Mouse (Mus musculus) thymus, postnatal 10 days (tissue): ENCODE results near the gene Galntl6.

Source experiments
- DNase-seq, 2 experiments: peaks; one replicate each; pipeline ENCODE4 v3.0.0; 2021; ENCODE audit warnings: low spot score in 2 of 2

The Galntl6 gene

DNA sequence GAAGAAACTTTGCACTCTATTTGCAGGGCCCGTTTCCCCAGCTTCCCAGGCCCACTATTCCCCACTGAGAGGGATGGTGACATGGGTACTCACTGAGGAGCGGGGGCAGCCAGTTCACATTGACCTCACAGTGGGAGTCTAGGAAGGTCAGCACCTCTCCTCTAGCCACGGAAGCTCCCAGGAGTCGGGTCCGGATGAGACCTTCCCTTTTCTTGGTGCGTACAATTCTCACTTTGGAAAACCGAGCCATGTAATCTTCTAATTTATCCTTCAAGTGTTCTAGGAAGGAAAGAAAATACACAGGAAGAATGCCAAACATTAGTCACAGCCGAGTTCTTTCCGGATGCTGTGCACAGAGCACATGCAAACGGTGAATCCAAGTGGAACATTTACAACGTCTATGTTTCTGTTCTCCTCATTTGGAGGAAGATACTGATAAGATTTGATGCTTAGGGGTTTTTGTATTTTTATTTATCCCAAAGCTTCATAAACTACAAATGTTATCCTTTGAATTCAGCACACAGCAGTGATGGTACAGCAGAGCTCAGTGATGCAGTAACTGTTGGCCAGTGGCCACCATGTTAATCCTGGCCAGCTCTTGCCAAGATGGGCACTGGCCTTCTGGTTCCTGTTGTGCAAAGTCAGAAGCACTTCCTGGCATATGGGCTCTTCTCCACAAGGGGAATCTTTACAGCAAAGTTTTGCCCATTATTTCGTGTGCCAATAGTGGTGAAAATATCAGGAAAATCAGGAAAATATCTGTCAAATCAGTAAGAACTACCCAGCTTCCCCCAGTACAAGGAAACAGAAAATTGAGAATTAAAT lies 949.9 kb downstream of the Galntl6 start:
- no peak for DNase-seq

DNA sequence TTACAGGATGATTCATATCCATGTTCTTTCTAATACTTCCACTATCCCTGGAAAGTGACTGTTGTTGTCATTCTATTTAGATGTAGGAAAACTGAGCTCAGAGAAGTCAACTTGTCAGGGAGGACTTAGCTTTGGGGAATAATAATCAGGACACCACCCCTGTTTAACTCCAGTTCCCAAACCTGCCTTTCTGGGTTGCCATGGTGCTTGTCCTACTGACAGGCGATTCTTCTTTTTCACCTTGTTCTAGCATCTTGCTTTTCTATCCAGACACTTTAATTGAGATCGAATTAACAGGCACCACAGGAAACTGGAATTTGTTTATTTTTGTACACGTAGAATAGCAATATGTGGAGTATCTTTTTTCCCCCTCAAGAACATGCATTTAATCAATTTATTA lies 953.3 kb downstream of the Galntl6 start:
- DNase-seq: no peak

DNA sequence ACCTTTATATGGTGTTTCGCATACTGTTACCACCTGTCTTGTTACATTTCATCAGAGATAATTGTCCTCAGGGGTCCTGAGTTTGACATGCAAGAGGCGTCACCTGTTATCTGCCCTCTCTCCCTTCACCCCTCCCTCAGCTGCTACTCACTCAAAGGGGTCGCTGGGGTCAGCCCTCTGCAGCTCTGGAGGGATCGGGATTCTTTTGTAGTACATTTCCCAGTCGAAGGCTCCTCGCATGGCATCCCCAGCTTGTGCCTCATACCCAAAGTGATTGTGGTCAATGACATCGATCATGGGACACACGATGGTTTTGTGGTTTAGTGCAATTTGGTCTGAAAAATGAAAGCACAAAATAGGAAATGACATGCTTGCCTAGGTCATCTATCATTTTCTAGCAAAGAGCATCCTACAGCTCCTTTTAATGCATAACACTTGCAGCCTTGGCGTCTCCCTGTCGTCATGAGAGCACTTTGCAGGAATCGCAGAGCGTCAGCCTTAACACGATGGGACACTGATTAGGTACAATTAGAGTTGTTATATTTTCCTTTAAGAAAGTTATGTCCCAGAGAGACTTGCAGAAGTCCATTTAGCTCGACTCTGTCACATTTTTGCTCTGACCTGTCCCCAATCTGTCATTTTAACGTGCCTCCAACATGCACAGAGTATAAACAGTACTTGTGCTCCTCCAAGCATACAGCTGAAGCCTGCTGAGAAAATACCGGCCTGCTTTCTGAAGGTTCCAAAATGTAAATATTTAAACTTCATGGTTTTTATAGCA lies 954.1 kb downstream of the Galntl6 start:
- no peak for DNase-seq

DNA sequence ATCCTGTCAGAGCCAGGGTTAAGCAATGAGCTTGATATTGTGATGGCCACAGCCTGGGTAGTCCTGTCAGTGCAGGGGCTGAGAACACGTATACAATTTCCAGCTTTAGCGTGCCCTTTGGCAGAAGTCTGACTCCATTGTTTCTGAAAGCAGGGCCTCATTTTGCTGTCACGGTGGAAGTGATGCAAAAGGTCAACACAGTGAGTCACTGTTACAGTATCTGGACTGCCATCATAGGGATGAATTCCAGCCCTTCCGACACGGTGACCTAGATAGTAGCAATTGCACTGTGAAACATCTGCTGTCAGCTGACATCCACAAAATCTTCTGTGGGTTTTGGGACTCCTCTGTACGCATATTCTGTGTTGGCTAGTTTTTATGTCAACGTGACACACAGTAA lies 956.9 kb downstream of the Galntl6 start:
- DNase-seq: no peak

DNA sequence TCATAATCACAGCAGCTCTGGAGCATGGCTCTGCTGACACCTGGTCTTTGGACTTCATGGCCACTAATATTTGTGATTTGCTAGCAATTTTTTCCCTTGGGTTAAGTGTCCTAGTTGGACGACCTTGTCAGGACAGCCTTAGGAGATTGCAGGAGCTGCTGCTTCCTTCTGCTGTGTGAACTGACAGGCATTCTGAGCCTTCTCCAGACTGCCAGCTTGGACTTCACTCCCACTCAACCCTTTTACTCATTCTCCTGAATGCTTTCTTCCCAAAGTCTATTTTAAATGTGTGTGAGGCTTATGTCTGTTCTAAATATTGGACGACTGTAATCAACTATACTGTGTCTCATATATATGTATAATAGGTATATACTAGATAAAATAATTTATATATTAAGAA lies 971.3 kb downstream of the Galntl6 start:
- DNase-seq: no peak

DNA sequence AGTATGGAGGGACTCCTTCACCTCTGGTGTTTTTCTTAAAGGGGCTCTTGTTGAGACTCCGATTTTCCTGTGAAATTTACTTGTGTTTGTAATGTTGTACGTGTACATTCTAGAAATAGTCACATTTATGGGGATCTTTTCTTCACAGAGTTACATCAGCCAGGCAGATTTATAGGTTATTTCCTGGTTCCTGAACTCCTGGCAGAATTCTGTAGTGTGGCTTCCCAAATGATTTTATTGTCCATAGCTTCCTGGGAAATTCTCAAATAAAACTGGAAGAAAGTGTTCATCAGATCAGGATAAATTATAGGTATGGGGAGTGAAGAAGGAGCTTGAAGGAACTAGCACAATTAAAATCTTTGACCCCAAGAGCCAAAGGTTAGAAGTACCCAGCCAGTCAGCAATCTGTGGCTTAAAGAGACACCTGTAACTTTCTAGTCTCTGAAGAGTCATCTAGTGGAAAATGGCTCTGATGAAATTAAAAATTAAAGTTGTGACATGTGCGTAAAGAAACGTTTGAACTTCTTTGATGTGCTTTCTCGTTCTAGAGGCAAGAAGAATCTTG lies 972.5 kb downstream of the Galntl6 start:
- no peak for DNase-seq

DNA sequence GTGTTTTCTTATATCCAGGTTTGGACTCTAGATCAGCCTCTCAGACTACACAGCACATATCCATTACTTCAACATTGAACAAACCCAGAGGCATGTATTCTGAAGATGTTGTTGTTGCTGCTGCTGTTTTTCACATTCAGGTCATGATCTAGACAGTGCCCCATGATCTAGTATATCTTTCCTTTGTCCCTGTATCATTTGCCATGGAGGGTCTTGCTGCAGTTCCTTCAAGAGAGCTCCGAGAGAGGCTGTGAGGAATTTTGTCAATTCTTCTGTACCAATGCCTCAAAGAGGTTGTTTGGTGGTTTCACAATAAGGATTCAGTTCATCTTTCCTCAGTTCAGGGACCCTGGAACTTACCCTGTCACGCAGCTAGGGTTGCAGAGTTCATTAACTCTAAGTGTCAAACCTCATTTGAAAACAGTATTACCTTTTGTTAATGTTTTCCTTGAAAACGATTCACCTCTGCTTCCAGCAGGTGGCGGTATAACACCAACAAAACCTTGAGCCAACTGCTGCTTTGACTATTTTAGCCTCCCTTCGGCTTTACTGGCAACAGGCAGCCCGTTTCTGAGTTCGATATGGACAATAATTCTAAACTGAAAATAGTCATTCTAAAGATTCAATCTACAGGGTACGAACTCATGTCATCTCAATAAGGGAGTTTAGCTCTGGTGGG lies 973.1 kb downstream of the Galntl6 start:
- peak in 1 of 2 experiments; percentile 18 for DNase-seq

DNA sequence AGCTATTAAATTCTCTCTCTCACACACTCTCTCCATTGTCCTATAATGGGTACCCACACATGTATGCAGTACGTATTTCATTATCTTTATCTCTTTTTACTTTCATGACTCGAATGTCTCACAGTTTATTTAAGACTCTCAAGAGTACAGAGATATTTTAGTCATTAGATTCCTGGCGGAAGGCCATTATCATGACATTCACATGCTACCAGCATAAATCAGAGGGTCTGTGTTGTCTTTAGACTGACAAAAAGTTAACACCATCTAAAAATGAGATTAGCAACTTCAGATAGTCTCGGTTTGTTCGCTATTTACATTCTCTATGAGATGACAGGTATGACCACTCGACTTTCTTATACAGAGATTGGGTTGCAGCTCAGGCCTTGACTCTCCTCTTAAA lies 985.4 kb downstream of the Galntl6 start:
- no peak for DNase-seq

DNA sequence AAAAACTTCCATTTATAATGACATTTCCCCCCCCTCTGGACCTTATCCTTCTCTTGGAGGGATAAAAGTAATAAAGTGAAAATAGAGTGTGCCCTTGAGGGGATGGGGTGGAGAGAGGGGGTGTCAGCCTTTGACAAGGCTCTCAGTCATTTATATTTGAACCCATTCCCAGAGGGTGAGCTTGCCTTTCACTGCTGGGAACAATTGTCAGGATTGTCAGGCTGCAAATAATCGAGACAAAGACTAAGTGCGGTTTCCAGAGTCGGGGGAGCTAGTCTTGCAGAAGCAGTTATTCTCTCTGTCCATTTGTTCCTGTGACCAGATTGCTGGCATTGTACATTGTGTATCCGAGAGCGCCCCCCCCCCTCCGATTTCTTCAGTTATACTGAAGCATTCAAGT lies 988.9 kb downstream of the Galntl6 start:
- DNase-seq: no peak

DNA sequence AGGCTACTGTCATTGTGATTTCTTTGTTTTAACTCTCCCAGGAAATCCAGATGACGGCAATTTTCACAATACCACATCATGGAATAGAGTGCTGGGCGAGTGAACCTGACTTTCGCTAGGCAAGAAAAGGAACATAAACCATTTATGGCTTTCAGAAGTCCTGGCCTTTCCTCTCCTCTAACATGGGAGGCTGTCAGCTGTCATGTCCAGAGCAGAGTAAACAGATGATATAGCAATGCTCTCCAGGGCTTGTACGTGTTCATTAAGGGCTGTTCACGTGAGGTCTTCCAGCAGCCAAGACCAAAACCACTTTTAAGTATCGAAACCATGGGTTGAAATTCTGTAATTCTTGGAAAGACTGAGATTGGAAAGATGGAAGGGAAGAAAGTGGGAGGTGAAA lies 989.3 kb downstream of the Galntl6 start:
- DNase-seq: no peak

DNA sequence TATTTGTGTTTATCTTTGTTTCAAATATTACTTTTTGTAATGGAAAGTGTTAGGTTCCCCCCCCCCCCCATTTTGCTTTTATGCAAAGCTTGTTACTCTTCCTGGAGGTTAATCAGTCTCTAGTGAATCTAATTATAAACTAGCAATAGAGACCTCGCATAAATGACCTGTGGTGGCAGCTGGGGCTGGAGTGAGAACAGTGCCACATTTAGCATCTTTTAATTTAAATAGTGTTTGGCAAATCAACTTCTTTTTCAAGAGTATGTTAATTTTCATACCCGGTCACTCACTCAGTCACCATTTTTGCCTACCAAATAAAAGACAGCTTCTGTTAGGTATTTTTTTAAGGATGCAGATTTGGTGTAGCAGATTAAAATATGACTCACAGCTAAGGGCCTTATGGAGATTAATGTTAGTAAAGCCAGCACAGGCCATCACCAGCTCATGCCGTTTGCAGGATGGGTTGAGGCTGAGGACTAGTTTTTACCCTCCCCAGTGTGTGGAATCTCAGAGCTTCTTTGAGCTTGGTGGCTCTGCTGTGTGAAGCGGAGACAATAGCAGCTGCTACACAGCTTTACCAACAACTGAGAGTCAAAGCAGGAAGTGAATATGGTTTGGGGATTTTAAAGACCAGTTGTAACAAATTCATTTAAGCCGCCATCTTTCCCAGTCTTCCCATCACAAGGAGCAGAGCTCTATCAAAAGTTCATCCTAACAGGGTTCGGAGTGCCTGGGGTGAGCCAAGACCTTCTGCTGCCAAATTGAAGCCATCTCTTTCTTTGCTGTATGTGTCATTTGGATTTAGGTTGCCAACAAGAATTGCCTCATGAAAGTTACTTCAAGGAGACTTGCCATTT lies 990.0 kb downstream of the Galntl6 start:
- no peak for DNase-seq

DNA sequence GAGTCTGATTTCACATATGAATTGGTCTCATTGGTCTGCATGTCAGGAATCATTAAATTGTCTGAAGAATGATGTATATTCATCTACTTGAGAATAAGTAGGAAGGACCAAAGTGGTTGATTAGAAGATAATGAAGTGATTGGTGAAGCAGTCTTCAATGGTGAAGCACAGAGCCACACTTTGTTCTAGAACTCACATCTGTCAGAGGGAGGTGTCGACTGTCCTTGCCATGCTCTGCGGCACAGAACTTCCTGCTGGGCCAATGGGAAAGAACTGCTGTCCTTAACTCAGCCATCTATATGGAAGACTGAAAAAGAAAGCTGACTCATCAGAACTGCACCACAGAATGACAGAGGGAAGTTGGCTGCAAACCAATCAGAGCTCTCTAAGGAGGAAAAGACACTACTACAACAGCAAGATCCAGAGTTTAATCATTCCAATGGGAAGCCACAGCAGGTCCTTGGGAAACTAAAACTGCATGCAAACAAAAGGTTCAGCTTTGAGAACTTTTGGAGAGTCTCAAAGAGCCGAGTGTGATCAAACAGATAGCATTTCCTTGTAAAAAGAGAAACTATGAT lies 992.0 kb downstream of the Galntl6 start:
- no peak for DNase-seq

DNA sequence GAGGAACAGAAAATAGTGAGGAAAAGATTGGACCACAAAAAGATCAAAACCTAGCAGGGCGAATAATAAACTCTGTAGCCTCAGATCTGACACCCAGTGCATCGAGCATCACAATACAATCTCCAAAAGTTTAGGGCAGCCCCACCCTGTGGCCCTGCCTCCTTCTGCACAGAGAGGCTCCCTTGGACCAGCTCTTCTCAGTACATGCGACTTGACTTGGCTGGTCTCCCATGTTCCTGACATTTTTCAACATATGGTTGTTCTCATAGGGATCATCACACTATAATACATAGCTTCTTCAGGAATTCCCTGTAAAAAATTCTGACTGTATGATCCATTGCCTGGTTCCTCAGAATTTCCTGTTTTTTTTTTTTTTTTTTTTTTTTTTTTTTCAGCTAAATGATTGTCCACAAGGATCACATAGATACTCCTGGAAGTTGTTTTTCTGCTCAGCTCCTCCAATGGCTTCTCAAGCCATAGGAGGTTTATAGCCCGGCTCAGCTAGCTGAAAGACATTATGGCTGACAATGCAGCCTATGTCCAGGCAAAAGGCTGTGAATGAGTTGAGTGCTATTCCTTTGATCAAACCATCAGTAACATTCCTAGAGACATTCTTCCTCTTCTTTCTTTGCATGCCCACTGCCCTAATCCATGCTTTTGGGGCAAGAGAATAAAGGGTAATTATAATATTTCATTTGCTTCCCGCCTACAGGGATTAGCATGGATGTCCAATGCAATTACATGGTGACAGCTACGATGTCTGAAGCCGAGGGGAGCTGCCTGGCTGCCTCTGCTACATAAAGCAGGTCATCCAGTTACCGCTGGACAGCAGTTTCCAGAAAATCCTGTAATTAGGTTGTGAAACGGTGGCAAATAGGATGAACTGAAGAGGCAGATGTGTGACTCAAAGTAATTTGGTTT lies 993.5 kb downstream of the Galntl6 start:
- no peak for DNase-seq

DNA sequence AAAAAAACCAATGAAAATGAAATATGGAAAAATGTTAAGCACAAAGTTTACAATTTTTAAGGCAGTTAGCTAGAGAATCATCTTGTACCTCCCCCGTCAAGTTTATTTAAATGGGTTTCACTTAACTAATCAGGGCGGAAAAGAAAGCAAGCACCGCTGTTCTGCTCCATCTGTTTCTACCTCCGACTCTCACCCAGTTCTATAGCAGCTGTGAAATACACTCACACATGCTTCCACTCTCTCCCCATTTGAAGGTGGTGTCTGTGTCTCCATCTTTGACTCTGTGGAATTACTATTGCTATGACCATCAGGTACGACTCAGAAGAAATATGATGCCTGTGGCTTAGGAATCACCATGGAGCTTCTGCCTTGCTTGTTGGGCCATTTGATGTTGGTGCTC lies 1019.1 kb downstream of the Galntl6 start:
- DNase-seq: no peak

DNA sequence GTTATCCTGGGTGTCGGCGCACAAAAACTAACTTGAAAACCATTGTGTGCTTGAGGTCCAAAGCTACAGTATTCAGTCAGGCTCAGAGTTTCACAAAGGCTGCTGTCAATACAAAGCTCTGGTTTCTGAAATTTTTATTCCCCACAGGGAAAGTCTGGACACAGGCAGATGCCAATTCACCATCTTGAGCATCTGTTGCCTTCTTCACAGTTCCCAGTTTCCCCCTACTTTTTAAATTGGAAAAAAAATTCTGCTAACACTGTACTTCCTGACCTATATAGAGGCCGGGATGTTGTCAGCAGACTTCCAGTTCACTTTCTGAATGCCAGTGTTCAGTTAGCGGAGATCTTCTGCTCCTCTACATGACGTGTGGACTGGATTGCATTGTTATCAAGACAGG lies 1020.3 kb downstream of the Galntl6 start:
- no peak for DNase-seq

DNA sequence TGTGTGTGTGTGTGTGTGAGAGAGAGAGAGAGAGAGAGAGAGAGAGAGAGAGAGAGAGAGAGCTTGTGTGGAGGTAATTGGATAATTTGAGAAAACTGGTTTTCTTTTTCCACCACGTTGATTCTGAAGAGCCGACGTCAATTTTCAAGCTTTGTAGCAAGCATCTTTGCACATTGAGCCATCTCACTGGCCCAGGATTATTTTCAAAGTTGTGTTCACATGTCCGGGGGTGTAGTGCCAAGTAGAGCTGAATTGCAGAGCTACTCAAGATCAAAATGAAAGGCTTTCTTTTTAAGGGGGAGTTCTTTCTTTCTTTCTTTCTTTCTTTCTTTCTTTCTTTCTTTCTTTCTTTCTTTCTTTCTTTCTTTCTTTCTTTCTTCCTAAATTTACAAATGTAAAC lies 1022.3 kb downstream of the Galntl6 start:
- DNase-seq: no peak

DNA sequence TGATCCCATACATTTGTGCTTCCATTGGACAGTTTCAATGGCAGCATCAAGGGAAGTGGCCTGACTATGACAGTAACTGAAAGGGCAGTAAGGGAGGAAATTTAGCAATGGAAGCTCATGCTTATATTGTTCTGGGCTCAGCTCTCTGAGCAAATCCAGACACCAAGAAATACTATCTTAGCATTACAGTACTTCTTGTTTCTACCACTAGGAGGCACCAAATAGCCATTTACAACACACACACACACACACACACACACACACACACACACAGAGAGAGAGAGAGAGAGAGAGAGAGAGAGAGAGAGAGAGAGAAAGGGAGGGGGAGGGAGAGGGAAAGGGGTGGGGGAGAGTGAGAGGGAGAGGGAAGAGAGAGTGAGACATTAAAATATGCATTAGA lies 1023.6 kb downstream of the Galntl6 start:
- DNase-seq: no peak

DNA sequence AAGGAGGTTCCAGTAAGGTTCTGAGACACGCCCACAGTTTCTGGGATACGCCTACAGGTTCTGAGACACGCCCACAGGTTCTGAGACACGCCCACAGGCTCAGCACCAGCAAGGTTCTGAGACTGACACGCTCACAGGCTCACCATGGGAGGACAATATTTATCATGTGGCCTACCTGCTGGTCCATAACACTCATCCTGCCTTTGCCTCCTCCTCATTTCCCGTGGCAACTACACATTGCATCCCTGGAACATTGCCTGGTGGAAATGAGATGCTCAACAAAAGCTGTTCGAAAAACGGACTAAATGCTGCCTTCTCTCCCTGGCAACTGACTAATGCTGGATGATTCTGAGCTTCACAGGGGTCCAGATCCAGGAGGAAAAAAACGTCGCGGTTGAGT lies 1033.0 kb downstream of the Galntl6 start:
- DNase-seq: no peak

DNA sequence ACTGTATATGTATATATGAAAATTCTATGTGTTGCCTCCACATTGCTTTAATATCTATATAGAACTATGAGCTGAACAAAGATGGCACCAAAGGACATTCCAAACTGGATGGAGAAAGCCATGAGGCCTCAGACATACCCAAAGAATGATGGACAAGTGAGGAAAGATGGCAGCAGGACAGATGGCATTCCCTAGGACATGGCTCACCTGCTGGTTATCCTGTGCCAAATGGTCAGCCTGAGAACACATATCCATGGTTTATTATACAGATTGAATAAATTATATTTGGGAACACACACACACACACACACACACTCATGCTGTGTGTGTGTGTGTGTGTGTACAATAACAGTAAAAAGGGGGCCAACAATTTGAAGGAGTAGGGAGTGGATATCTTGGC lies 1063.4 kb downstream of the Galntl6 start:
- no peak for DNase-seq

DNA sequence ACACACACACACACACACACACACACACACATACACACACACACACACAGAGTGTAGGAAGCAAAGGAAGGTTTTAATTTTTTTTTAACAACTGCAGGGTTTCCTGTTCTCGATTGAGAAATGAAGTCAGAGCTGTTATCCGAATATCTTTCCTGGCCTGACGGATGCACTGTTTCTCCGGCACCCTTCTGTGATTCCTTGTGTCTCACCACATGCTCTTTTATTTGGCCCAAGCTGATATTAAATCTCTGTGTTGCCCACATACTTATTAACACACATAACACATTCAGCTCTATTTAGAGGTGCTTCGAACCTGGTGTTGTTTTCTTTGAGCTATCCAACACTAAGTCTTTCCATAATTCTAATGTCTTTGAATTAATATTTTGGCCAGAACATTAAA lies 1069.0 kb downstream of the Galntl6 start:
- no peak for DNase-seq
